Comparison of ENCODE assay signal across 20 mouse cellular contexts in the genomic region with DNA sequence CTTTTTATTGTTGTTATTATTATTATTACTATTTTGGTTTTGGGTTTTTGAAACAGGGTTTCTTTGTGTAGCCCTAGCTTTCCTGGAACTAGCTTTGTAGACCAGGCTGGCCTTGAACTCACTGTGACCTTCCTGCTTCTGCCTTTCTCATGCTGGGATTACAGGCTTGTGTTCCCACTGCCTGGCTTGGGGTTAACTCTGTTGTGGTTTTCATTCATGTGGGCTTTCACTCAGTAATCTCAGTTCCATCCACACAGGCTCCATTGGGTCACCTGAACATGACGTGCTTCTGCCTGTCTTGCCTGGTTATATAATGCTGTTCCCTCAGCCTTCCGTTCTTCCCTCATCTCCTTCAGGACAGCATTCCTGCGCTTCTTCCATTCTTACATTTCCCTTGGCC.
DNase-seq lines count a peak whose midpoint lies in the region; ATAC-seq lines count a peak whose summit lies in the region.
"Had no signal": no experiment of that assay in that cellular context is flagged by ENCODE, and none has a peak within 500 bp of the region (broad histone marks: within the 10 kb centered on the region; RNA-seq: fewer than 3 reads in every experiment).

No protein-coding gene starts in this region.

- ATAC-seq in kidney, embryonic 15.5 days (replicated peaks; ENCODE audit: low FRiP score): no peak
- no peak for ATAC-seq in lung, embryonic 16.5 days (ENCODE audit: low read depth)
- ATAC-seq in embryonic facial prominence, embryonic 14.5 days (ENCODE audit: low read depth): no peak
- ATAC-seq: Patski had no signal

- no peak overlapping the region for H3K9ac ChIP-seq in kidney, embryonic 15.5 days
- H3K9ac ChIP-seq in lung, embryonic 16.5 days (ENCODE audit: low read length): no peak overlapping the region
- no peak overlapping the region for H3K9ac ChIP-seq in embryonic facial prominence, embryonic 14.5 days (ENCODE audit: low read depth, low read length)
- H3K9ac ChIP-seq: forebrain, embryonic 12.5 days; hindbrain, embryonic 14.5 days; intestine, embryonic 15.5 days; liver, embryonic 14.5 days had no signal

- H3K4me1 ChIP-seq in kidney, embryonic 15.5 days: peaks cover 17% of the 10 kb centered on the region
- H3K4me1 ChIP-seq in lung, embryonic 16.5 days (replicated peaks; ENCODE audit: control insufficient read depth, insufficient read depth, low read length): peaks cover 14% of the 10 kb centered on the region
- H3K4me1 ChIP-seq in embryonic facial prominence, embryonic 14.5 days (ENCODE audit: control insufficient read depth, insufficient read depth, low read length): peaks cover 21% of the 10 kb centered on the region
- H3K4me1 ChIP-seq: forebrain, embryonic 12.5 days; intestine, embryonic 15.5 days; megakaryocyte, embryonic 14.5 days had no signal

- no peaks in the 10 kb centered on the region for H3K36me3 ChIP-seq in kidney, embryonic 15.5 days
- no peaks in the 10 kb centered on the region for H3K36me3 ChIP-seq in lung, embryonic 16.5 days (ENCODE audit: control insufficient read depth, insufficient read depth, low read length)
- no peaks in the 10 kb centered on the region for H3K36me3 ChIP-seq in embryonic facial prominence, embryonic 14.5 days (ENCODE audit: control insufficient read depth, insufficient read depth, low read length)
- H3K36me3 ChIP-seq: forebrain, embryonic 12.5 days; intestine, embryonic 15.5 days had no signal

- H3K4me2 ChIP-seq in kidney, embryonic 15.5 days: no peak overlapping the region
- no peak overlapping the region for H3K4me2 ChIP-seq in lung, embryonic 16.5 days (ENCODE audit: low read depth, low read length)
- no peak overlapping the region for H3K4me2 ChIP-seq in embryonic facial prominence, embryonic 14.5 days (ENCODE audit: low read depth, low read length)
- H3K4me2 ChIP-seq: forebrain, embryonic 12.5 days; hindbrain, embryonic 14.5 days; intestine, embryonic 15.5 days had no signal

- no peaks in the 10 kb centered on the region for H3K9me3 ChIP-seq in kidney, embryonic 15.5 days (replicated peaks)
- H3K9me3 ChIP-seq in lung, embryonic 16.5 days (ENCODE audit: control insufficient read depth, low read length): no peaks in the 10 kb centered on the region
- H3K9me3 ChIP-seq in embryonic facial prominence, embryonic 14.5 days (ENCODE audit: control insufficient read depth, low read length): no peaks in the 10 kb centered on the region
- H3K9me3 ChIP-seq: forebrain, embryonic 12.5 days; intestine, embryonic 15.5 days; megakaryocyte, embryonic 14.5 days had no signal

- intact Hi-C loops in heart, postnatal 10 days (cut with DNase I): no loop called here

- 0 out of 2 replicates have a peak overlapping the region, but pooled peaks have one; percentile 71 for H3K27ac ChIP-seq in kidney, embryonic 15.5 days
- H3K27ac ChIP-seq in lung, embryonic 16.5 days (ENCODE audit: low read length): peak overlapping the region; percentile 70
- peak overlapping the region; percentile 75 for H3K27ac ChIP-seq in embryonic facial prominence, embryonic 14.5 days (replicated peaks; ENCODE audit: low read depth, low read length)
- H3K27ac ChIP-seq: forebrain, embryonic 12.5 days; hindbrain, embryonic 14.5 days; intestine, embryonic 15.5 days; liver, embryonic 14.5 days had no signal

- no peaks in the 10 kb centered on the region for H3K27me3 ChIP-seq in kidney, embryonic 15.5 days
- H3K27me3 ChIP-seq in lung, embryonic 16.5 days (ENCODE audit: control insufficient read depth, insufficient read depth, low read depth, low read length): no peaks in the 10 kb centered on the region
- H3K27me3 ChIP-seq in embryonic facial prominence, embryonic 14.5 days (replicated peaks; ENCODE audit: control insufficient read depth, insufficient read depth, low read length): no peaks in the 10 kb centered on the region
- H3K27me3 ChIP-seq: forebrain, embryonic 12.5 days; intestine, embryonic 15.5 days; megakaryocyte, embryonic 14.5 days; Patski had no signal

- DNase-seq in kidney, postnatal 10 days: no peak
- DNase-seq in lung, postnatal 25 days (ENCODE audit: low spot score): no peak
- no peak for DNase-seq in embryonic facial prominence, embryonic 14.5 days (ENCODE audit: low spot score)
- peak; percentile 17 for DNase-seq in yolk sac, embryonic 10.5 days (ENCODE audit: low spot score)
- no peak for DNase-seq in ovary, postnatal 10 days (ENCODE audit: low spot score)
- no peak for DNase-seq in heart, postnatal 10 days
- DNase-seq: adrenal gland, postnatal 25 days; cerebellum, adult 8-10 months; gastrocnemius, postnatal 36 days; right cerebral cortex, adult 18-20 months; spleen, adult 18-20 months; thymus, postnatal 25 days had no signal

- WGBS in kidney, embryonic 15.5 days: 78% methylated on average over 3 of the region's 3 CpGs
- WGBS in lung, embryonic 16.5 days: 78% methylated on average over 3 of the region's 3 CpGs
- 79% methylated on average over 3 of the region's 3 CpGs for WGBS in embryonic facial prominence, embryonic 14.5 days

- no peak overlapping the region for H3K4me3 ChIP-seq in kidney, embryonic 15.5 days (replicated peaks)
- H3K4me3 ChIP-seq in lung, embryonic 16.5 days (ENCODE audit: low read length): no peak overlapping the region
- no peak overlapping the region for H3K4me3 ChIP-seq in embryonic facial prominence, embryonic 14.5 days (ENCODE audit: low read depth, low read length)
- H3K4me3 ChIP-seq: forebrain, embryonic 12.5 days; intestine, embryonic 15.5 days; megakaryocyte, embryonic 14.5 days had no signal
